ENCODE assay signal across 16 mouse cellular contexts in genomic region chr16:45231296-45231695, GRCm38 (mm10). TPM values are rescaled to one million over a fixed set of nuclear protein-coding genes. Genes with fewer than 3 reads are reported as not detected.
"Had no signal": no experiment of that assay in that cellular context is flagged by ENCODE, and none has a peak within 500 bp of the region (broad histone marks: within the 10 kb centered on the region; RNA-seq: fewer than 3 reads in every experiment).

No protein-coding gene starts in this region.

- H3K36me3 ChIP-seq: midbrain, embryonic 10.5 days; midbrain, embryonic 12.5 days; neural tube, embryonic 12.5 days had no signal

- DNase-seq: lung, adult 18-20 months; lung, embryonic 14.5 days; lung, postnatal 10 days; lung, postnatal 4 days; midbrain, embryonic 14.5 days; right cerebral cortex, postnatal 25 days; right cerebral cortex, postnatal 4 days; spleen, adult 18-20 months; thymus, adult 18-20 months; thymus, postnatal 14 days; thymus, postnatal 36 days had no signal

- ATAC-seq: midbrain, embryonic 16.5 days had no signal

- H3K27me3 ChIP-seq: midbrain, embryonic 12.5 days; neural tube, embryonic 12.5 days had no signal

- H3K27ac ChIP-seq: midbrain, embryonic 10.5 days; midbrain, embryonic 12.5 days; neural tube, embryonic 12.5 days had no signal

- H3K9me3 ChIP-seq: midbrain, embryonic 10.5 days; midbrain, embryonic 12.5 days; neural tube, embryonic 12.5 days had no signal

- H3K4me1 ChIP-seq: midbrain, embryonic 10.5 days; midbrain, embryonic 12.5 days had no signal

- H3K4me3 ChIP-seq: midbrain, embryonic 10.5 days; midbrain, embryonic 12.5 days; neural tube, embryonic 12.5 days had no signal

RNA-seq across cellular contexts. Expression of gene Btla, which starts 7.2 kb away (rescaled TPM):
- polyA plus RNA-seq: stomach, embryonic 14.5 days had no signal
